Comparison of ENCODE assay signal across 28 mouse cellular contexts in the genomic region with DNA sequence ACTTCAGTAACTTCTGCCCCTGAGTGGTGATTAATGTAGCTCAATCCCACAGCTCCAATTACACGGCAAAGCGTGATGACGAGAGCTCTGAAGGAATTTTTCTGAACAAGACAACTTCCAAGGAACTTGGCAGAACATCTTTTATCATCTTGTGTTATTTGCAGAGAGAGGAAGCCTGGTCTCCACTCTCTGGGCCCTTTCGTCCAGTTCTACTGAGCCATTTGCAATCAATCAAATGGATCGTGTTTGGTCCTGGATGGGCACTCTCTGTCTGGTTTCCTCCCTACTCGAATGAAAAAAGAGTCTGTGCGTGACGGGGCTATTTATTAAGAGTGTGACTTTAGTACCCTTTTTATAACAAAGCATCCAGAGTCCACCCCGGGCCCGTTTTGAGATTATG.
A peak's percentile ranks its signal among the peaks of the same experiment; 100 is the strongest.
DNase-seq lines count a peak whose midpoint lies in the region; ATAC-seq and TF ChIP-seq lines count a peak whose summit lies in the region.
"Had no signal": no experiment of that assay in that cellular context is flagged by ENCODE, and none has a peak within 500 bp of the region (broad histone marks: within the 10 kb centered on the region; RNA-seq: fewer than 3 reads in every experiment).

No protein-coding gene starts in this region.

- H3K9me3 ChIP-seq in kidney, embryonic 15.5 days (replicated peaks), result no peaks in the 10 kb centered on the region
- H3K9me3 ChIP-seq in midbrain, postnatal 0 days (ENCODE audit: low read length), result no peaks in the 10 kb centered on the region
- H3K9me3 ChIP-seq: embryonic facial prominence, embryonic 10.5 days; embryonic facial prominence, embryonic 15.5 days; forebrain, embryonic 13.5 days; heart, embryonic 10.5 days; heart, embryonic 15.5 days; liver, embryonic 12.5 days; midbrain, embryonic 15.5 days; neural tube, embryonic 12.5 days had no signal

- 0 out of 2 replicates have a peak overlapping the region, but pooled peaks have one; percentile 45 for H3K27ac ChIP-seq in kidney, embryonic 15.5 days
- H3K27ac ChIP-seq in midbrain, postnatal 0 days (ENCODE audit: low read depth, low read length), result no peak overlapping the region
- H3K27ac ChIP-seq: embryonic facial prominence, embryonic 10.5 days; embryonic facial prominence, embryonic 15.5 days; forebrain, embryonic 13.5 days; heart, embryonic 10.5 days; heart, embryonic 15.5 days; liver, embryonic 12.5 days; macrophage; midbrain, embryonic 15.5 days; neural tube, embryonic 12.5 days had no signal

- no peaks in the 10 kb centered on the region for H3K27me3 ChIP-seq in kidney, embryonic 15.5 days
- no peaks in the 10 kb centered on the region for H3K27me3 ChIP-seq in midbrain, postnatal 0 days (ENCODE audit: insufficient read depth, low read length)
- H3K27me3 ChIP-seq: embryonic facial prominence, embryonic 15.5 days; forebrain, embryonic 13.5 days; heart, embryonic 15.5 days; liver, embryonic 12.5 days; midbrain, embryonic 15.5 days; neural tube, embryonic 12.5 days had no signal

- intact Hi-C loops in gastrocnemius, postnatal 14 days (cut with DNase I; ENCODE audit: low total_unique reads), result no loop called here

- H3K36me3 ChIP-seq in kidney, embryonic 15.5 days, result no peaks in the 10 kb centered on the region
- no peaks in the 10 kb centered on the region for H3K36me3 ChIP-seq in midbrain, postnatal 0 days (ENCODE audit: insufficient read depth, low read length)
- H3K36me3 ChIP-seq: embryonic facial prominence, embryonic 10.5 days; embryonic facial prominence, embryonic 15.5 days; heart, embryonic 10.5 days; heart, embryonic 15.5 days; liver, embryonic 12.5 days; midbrain, embryonic 15.5 days; neural tube, embryonic 12.5 days had no signal

- DNase-seq in gastrocnemius, postnatal 14 days, result peak; percentile 6
- no peak for DNase-seq in gastrocnemius, postnatal 10 days
- no peak for DNase-seq in kidney, postnatal 4 days
- DNase-seq in embryo, embryonic 10.5 days (ENCODE audit: low spot score), result peak; percentile 12
- peak; percentile 42 for DNase-seq in skeletal muscle tissue, adult 2 months (ENCODE audit: low read depth, low spot score)
- DNase-seq in midbrain, postnatal 0 days (ENCODE audit: low spot score), result no peak
- DNase-seq: adrenal gland, postnatal 14 days; cerebellum, adult 11 months; cerebellum, adult 9-10 months; cerebellum, postnatal 36 days; layer of hippocampus, postnatal 36 days; left cerebral cortex, postnatal 4 days; liver, postnatal 0 days; lung, postnatal 10 days; right cerebral cortex, postnatal 4 days; thymus, adult 2 months; thymus, postnatal 36 days had no signal

- peak; percentile 57 for ATAC-seq in kidney, embryonic 15.5 days (replicated peaks; ENCODE audit: low FRiP score)
- ATAC-seq in midbrain, postnatal 0 days (ENCODE audit: low FRiP score), result no peak
- ATAC-seq: forebrain, embryonic 13.5 days; hindbrain, embryonic 16.5 days; liver, embryonic 12.5 days; liver, postnatal 0 days; midbrain, embryonic 15.5 days had no signal

- H3K4me2 ChIP-seq in kidney, embryonic 15.5 days, result no peak overlapping the region
- no peak overlapping the region for H3K4me2 ChIP-seq in midbrain, postnatal 0 days (ENCODE audit: low read depth, low read length, poor library complexity, severe bottlenecking)
- H3K4me2 ChIP-seq: embryonic facial prominence, embryonic 15.5 days; forebrain, embryonic 13.5 days; heart, embryonic 15.5 days; liver, embryonic 12.5 days; midbrain, embryonic 15.5 days; neural tube, embryonic 12.5 days had no signal

- no peak overlapping the region for H3K4me3 ChIP-seq in kidney, embryonic 15.5 days (replicated peaks)
- no peak overlapping the region for H3K4me3 ChIP-seq in midbrain, postnatal 0 days (ENCODE audit: low read depth, low read length)
- H3K4me3 ChIP-seq: embryonic facial prominence, embryonic 10.5 days; embryonic facial prominence, embryonic 15.5 days; forebrain, embryonic 13.5 days; heart, embryonic 10.5 days; heart, embryonic 15.5 days; liver, embryonic 12.5 days; midbrain, embryonic 15.5 days; neural tube, embryonic 12.5 days had no signal

- peaks cover 7% of the 10 kb centered on the region; the same call in 1 of the 2 replicates for H3K4me1 ChIP-seq in kidney, embryonic 15.5 days
- H3K4me1 ChIP-seq in midbrain, postnatal 0 days (ENCODE audit: insufficient read depth, low read length), result no peaks in the 10 kb centered on the region
- H3K4me1 ChIP-seq: embryonic facial prominence, embryonic 10.5 days; embryonic facial prominence, embryonic 15.5 days; forebrain, embryonic 13.5 days; heart, embryonic 10.5 days; heart, embryonic 15.5 days; liver, embryonic 12.5 days; midbrain, embryonic 15.5 days; neural tube, embryonic 12.5 days had no signal

- no peak overlapping the region for H3K9ac ChIP-seq in kidney, embryonic 15.5 days
- no peak overlapping the region for H3K9ac ChIP-seq in midbrain, postnatal 0 days (replicated peaks; ENCODE audit: low read length, poor library complexity, severe bottlenecking)
- H3K9ac ChIP-seq: embryonic facial prominence, embryonic 15.5 days; forebrain, embryonic 13.5 days; heart, embryonic 15.5 days; liver, embryonic 12.5 days; liver, postnatal 0 days; midbrain, embryonic 15.5 days; neural tube, embryonic 12.5 days had no signal

- WGBS in kidney, embryonic 15.5 days, result 24% methylated on average over 10 of the region's 10 CpGs
- 85% methylated on average over 10 of the region's 10 CpGs for WGBS in midbrain, postnatal 0 days

- no peak for TF ChIP-seq CTCF in midbrain, postnatal 0 days (IDR thresholded peaks at IDR 0.05)

Comparison
In these comparisons a context has a peak if more than half of its experiments do, and no peak if none do; other contexts are left out.
1. DNase-seq: peak in gastrocnemius, postnatal 14 days (single experiment), embryo, embryonic 10.5 days (single experiment) and skeletal muscle tissue, adult 2 months (single experiment); none in gastrocnemius, postnatal 10 days (single experiment), kidney, postnatal 4 days (0 of 2) and midbrain, postnatal 0 days (single experiment).